Mouse (Mus musculus): ENCODE measurements around the gene H2-M10.3. TPM values are rescaled to one million over a fixed set of nuclear protein-coding genes. Genes with fewer than 3 reads are reported as not detected.

The H2-M10.3 gene
- polyA plus RNA-seq, 1 experiment from 2014 or later = not detected

DNA sequence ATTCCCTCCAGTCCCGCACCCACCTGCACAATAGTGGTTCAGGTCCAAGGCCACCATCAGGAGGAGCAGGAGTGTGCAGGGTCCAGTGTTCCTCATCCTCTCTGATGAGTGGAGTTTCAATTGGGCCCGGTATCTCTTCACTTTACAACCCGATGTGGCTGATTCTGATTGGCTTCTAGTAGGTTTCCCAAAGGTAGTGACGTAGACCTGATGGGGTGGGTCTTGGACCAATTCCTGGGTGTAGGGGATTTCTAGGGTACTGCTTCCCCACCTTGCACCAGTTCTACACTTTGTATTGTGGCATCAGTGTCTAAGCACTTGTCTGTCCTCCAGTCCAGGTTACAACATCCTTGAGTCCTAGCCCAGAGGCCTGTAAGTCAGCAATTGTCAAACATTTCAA, 42.2 kb downstream of the H2-M10.3 start, which contains the start of gene H2-M10.1:
H2-M10.1 (minus strand) TSS at position 101 of the 400 bp plus-strand sequence.
- H3K4me1 ChIP-seq (ENCODE audit: control insufficient read depth, insufficient read depth, low read length) = no peaks in the 10 kb centered on the region
- 93% methylated on average over 4 of the region's 4 CpGs for WGBS
- no peak within 1 kb of the TSS for H3K27ac ChIP-seq (replicated peaks; ENCODE audit: low read depth, low read length)
- ATAC-seq (ENCODE audit: low read depth) = no peak
- H3K9me3 ChIP-seq (ENCODE audit: control insufficient read depth, low read length) = no peaks in the 10 kb centered on the region
- no peak within 1 kb of the TSS for H3K4me2 ChIP-seq (ENCODE audit: low read depth, low read length)
- H3K4me3 ChIP-seq (ENCODE audit: low read depth, low read length) = no peak within 1 kb of the TSS
- no peaks in the 10 kb centered on the region for H3K36me3 ChIP-seq (ENCODE audit: control insufficient read depth, insufficient read depth, low read length)
- no peaks in the 10 kb centered on the region for H3K27me3 ChIP-seq (replicated peaks; ENCODE audit: control insufficient read depth, insufficient read depth, low read length)
- no peak for DNase-seq (ENCODE audit: low spot score)
- no peak within 1 kb of the TSS for H3K9ac ChIP-seq (ENCODE audit: low read depth, low read length)

DNA sequence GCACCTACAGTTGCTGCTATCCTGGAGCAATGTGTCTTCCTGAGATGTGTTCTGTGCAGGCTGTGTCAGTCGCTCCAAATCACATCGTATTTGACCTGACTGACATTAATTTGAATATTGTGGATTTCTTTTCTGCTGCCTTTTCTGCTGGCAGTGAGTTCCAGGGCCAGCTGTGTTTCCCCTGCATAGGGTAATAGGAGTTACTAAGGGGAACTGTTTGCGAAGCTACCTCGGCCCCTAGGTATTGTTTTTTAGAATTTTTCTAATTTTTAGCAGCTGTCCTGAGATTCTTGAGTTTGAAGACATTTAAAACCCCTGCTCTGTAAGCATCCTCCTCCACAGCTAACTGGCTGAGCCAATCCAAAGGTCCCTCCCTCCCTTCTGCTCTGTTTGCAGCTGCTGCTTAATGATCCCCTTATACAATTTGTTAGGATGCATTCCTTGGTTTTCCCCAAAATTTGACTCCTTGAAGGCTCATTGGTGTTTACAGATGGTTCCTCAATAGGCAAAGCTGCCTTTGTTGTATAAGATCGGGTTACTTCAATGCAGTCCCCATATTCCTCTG, 52.4 kb downstream of the H2-M10.3 start:
- H3K27ac ChIP-seq (replicated peaks; ENCODE audit: low read depth, low read length) = no peak overlapping the region
- DNase-seq (ENCODE audit: low spot score) (peak; percentile 3), ATAC-seq (ENCODE audit: low read depth) (no peak)
- peak overlapping the region; percentile 64 for H3K9ac ChIP-seq (ENCODE audit: low read depth, low read length)
- H3K27me3 ChIP-seq (replicated peaks; ENCODE audit: control insufficient read depth, insufficient read depth, low read length) = no peaks in the 10 kb centered on the region
- peak overlapping the region; percentile 85 for H3K4me2 ChIP-seq (ENCODE audit: low read depth, low read length)
- peak overlapping the region; percentile 52 for H3K4me3 ChIP-seq (ENCODE audit: low read depth, low read length)
- H3K36me3 ChIP-seq (ENCODE audit: control insufficient read depth, insufficient read depth, low read length) = no peaks in the 10 kb centered on the region
- H3K4me1 ChIP-seq (ENCODE audit: control insufficient read depth, insufficient read depth, low read length) = no peaks in the 10 kb centered on the region
- 14% methylated on average over 5 of the region's 5 CpGs for WGBS
- no peaks in the 10 kb centered on the region for H3K9me3 ChIP-seq (ENCODE audit: control insufficient read depth, low read length)

DNA sequence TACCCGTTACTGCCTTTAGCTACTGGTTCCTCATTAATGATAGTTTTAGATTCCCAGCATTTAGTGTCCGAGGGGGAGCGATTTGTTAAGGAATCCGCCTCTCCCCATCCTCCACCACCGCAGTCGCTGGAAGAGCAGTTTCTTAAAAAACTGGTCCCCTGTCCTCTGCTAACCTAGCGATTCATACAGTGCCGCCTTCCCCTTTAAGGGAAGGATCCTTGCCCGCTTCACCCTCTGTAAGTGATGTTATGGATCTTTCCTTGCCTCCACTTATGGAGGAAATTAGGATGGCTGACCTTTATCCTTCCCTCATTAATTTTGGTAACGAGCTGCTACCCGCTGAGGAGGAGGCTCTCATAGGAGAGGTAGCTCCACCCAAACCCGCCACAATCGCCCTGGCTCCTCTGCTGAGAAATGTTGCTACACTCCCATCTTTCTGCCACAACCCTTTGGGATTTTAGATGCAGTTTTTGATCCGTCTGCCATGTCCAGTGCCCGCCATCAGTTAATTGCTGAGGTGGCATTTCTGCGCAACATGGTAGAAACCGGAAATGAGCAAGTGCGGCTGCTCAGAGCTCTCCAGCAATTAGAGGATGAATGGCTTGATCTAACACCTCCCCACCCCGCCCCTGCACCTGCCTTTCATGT, 53.1 kb downstream of the H2-M10.3 start:
- Histone ChIP-seq H3K9ac (ENCODE audit: low read depth, low read length) (peak overlapping the region; percentile 64), H3K27me3 (replicated peaks; ENCODE audit: control insufficient read depth, insufficient read depth, low read length) (no peaks in the 10 kb centered on the region), H3K36me3 (ENCODE audit: control insufficient read depth, insufficient read depth, low read length) (no peaks in the 10 kb centered on the region), H3K9me3 (ENCODE audit: control insufficient read depth, low read length) (no peaks in the 10 kb centered on the region), H3K27ac (replicated peaks; ENCODE audit: low read depth, low read length) (no peak overlapping the region), H3K4me1 (ENCODE audit: control insufficient read depth, insufficient read depth, low read length) (no peaks in the 10 kb centered on the region), H3K4me2 (ENCODE audit: low read depth, low read length) (peak overlapping the region; percentile 85), H3K4me3 (ENCODE audit: low read depth, low read length) (peak overlapping the region; percentile 52)
- peak; percentile 51 for DNase-seq (ENCODE audit: low spot score)
- peak; percentile 77 for ATAC-seq (ENCODE audit: low read depth)
- WGBS = 1% methylated on average over 19 of the region's 19 CpGs

Other genes with a start within 250 kb of the H2-M10.3 start
- not detected in 2 replicates for gene Gm19684, start 246.7 kb downstream of the H2-M10.3 start, polyA plus RNA-seq (2014; fragmentation: Nextera tagmentation; extraction: Ambion mirVana)
- gene Gm7030, start 239.0 kb downstream of the H2-M10.3 start, polyA plus RNA-seq (2014; fragmentation: Nextera tagmentation; extraction: Ambion mirVana) = not detected in 2 replicates
- gene Gm8909, start 199.9 kb downstream of the H2-M10.3 start, polyA plus RNA-seq (2014; fragmentation: Nextera tagmentation; extraction: Ambion mirVana) = not detected in 2 replicates
- not detected in 2 replicates for gene H2-T3, start 178.1 kb downstream of the H2-M10.3 start, polyA plus RNA-seq (2014; fragmentation: Nextera tagmentation; extraction: Ambion mirVana)
- gene Rpp21, start 110.3 kb downstream of the H2-M10.3 start, polyA plus RNA-seq (2014; fragmentation: Nextera tagmentation; extraction: Ambion mirVana) = 95.5 and 103 TPM in 2 replicates
- gene Trim39, start 96.2 kb downstream of the H2-M10.3 start, polyA plus RNA-seq (2014; fragmentation: Nextera tagmentation; extraction: Ambion mirVana) = 10.6 and 12.4 TPM in 2 replicates
- not detected in 2 replicates for gene H2-M10.2, start 81.9 kb downstream of the H2-M10.3 start, polyA plus RNA-seq (2014; fragmentation: Nextera tagmentation; extraction: Ambion mirVana)
- gene H2-M10.1, start 42.3 kb downstream of the H2-M10.3 start, polyA plus RNA-seq (2014; fragmentation: Nextera tagmentation; extraction: Ambion mirVana) = not detected in 2 replicates
- gene H2-M10.4, start 93.9 kb upstream of the H2-M10.3 start, polyA plus RNA-seq (2014; fragmentation: Nextera tagmentation; extraction: Ambion mirVana) = not detected in 2 replicates
- not detected in 2 replicates for gene H2-M11, start 178.7 kb upstream of the H2-M10.3 start, polyA plus RNA-seq (2014; fragmentation: Nextera tagmentation; extraction: Ambion mirVana)

All from embryonic facial prominence, embryonic 14.5 days (tissue).